Mouse (Mus musculus) embryo, embryonic 9.5 days (tissue): ENCODE data around the gene Cd86.

Experiments used
- DNase-seq: peaks from one replicate; pipeline ENCODE4 v3.0.0-alpha.2; 2017; ENCODE audit errors: extremely low spot score

The Cd86 gene

DNA sequence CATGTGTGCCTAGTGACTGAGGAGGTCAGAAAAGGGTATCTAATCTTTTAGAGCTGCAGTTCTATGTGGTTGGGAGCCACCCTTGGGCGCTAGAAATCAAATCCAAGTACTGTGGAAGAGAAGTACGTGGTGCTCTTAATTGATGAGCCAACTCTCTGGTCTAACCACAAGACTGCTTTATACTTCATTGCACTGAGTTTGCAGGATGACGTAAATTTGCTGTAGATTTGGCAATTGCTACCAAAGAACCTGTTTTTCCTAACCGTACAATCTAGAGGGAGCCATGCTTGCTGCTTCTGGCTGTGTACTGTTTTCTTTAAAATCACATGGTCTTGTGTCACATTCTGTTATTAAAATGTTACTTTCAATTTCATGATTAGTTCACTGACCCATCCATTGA is 10.0 kb downstream of the Cd86 start:
- DNase-seq, result no peak

DNA sequence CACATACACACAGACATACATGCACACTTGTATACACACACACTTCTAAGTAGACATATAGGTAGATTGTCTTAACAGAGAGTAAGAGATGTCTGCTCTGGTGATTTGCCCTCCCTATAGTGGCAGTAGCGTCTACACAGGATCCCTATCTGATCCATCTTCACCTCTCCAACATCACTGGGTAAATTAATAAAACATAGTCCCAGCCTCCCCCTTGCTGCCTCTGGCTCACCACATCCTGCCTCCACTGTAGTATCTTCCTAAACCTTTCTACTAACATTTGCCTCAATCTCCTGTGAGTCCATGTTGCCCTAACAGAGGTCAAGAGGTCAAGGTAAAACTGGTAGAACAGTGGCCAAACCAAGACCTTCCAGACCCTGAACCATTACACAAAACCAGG is 10.7 kb downstream of the Cd86 start:
- DNase-seq, result no peak

DNA sequence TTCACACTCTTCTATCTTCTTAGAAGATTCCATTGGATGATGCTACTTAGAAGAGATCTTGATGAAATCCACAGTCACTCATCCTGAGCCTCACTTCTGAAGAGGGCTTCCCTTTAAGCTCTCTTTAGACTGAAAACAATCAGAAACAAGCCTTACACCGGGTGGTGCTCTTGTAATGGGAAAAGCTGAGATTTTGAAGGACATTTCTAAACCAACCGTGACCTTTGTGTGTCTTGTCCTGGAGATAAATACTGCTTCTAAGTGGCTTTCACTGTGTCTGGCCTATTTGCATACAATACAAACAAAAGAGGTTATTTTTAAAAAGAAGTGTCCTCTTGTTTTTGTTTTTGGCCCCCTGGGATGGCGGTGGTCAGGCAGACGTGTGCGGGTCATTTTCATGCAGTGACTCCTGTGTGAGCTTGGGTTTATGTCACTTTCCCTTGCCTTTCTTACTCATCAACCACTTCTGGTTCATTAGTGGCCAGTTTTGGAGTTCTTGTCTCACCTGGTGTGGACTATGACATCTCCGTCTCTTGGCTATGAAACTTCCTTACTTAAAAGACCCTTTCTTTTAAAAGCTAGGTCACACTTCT is 14.6 kb downstream of the Cd86 start:
- DNase-seq, result no peak

DNA sequence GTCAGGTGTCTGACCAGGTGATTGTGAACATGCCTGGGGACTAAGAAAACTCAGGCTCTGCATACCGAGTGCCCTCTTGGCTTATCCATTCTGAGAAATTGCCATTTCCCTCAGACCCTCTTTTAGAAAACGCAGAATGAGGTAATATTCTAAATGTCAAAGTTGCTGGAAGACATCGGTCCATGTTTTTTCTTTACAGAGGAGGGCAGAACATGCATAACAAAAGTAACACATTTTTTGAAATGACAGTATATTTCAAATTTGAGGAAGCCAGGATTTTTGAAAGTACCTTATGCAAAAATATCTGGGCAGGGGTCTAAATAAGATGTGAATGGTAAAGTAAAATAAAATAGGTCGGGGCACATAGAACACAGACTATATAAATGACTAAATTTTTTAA is 15.4 kb downstream of the Cd86 start:
- no peak for DNase-seq

DNA sequence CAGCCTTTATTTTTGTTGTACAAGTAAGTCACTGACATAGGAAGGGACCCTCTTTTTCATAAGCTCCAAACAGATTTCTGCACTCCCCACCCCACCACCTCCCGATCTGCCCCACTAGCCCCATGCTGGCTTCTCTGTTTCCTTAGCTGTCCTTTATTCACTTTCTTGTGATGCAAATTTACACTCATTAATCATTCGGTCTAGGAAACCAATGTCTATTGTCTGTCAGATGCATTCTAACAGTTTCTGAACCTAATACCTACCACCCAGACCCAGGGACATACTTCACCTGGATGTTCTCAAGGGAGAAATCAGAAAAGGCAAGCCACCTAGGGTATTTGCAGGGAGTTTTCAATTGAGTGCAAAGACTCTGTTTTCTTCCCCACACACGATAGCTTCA is 16.6 kb downstream of the Cd86 start:
- DNase-seq, result no peak

DNA sequence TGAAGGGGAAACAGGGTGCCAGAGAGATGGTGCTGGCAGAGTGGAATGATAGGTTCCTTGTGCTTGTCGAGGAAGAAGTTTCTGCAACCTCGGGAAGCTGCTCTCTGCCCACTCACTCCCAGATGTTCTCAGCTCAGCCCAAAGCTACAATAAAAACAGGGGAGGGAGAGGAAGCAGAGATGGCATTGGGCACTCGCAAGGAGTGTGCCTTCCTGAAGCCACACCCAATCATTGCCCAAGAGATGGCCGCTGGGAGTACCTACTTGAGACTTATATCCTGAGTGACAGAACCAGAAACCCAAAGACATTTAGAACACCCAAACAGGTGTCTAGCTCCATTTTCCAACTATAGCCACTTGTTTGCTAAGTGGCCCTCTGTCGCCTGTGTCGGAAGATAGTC is 20.8 kb downstream of the Cd86 start:
- no peak for DNase-seq

DNA sequence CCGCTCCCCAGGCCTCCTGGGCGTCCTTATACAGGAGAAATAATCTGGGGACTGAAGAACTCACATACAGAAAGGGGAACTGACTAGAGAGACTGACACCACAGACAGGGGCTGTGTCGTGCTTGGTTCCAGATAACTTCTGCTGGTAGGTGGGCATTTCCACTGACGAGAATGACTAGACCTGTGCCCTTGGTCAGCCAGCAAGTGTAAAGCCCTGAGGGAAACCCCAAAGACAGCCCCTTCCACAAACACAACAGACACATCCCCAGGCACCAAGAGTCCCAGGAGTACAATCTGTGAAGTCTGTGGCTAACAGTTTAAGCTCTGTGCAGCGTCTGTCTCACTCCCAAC is 23.2 kb downstream of the Cd86 start:
- DNase-seq, result no peak

DNA sequence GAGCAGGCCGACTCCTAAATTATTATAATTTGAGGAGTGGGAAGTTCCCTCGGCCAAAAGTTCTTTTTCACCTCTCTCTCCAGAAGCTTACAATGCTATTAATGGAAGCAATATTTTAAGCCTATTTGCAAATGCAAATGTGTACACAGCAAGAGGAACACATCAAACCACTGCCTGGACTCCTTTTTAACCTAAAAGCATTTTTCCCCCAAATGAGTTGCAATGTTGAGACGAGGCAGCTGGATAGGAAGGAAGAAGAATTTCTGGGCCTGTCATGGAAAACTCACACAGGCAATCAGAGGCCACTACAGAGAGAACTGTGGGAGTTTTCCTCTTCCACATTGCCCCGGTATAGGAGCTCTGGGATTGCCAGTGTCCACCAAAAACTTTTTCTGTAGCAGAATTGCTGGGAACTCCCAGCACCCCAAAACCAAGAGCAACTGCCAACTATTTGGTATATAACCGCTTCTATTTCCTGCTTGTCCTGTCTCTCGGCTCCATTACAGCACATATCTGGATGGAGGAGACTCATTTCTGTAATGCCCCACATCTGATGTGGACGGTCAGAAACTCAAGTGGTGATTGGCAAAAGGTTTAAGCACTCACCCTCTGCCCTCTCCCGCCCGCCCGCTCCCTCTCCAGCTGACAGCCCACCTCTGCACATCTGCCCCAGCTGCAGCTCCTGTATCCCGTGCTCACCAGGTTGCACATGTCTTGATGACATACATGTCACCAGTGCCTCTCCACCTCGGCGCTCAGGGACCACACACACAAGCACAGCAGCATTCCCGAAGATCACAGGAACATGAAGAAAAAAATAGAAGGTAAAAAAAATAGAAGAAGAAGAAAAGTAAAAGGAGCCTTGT is 23.8 kb downstream of the Cd86 start:
- no peak for DNase-seq

DNA sequence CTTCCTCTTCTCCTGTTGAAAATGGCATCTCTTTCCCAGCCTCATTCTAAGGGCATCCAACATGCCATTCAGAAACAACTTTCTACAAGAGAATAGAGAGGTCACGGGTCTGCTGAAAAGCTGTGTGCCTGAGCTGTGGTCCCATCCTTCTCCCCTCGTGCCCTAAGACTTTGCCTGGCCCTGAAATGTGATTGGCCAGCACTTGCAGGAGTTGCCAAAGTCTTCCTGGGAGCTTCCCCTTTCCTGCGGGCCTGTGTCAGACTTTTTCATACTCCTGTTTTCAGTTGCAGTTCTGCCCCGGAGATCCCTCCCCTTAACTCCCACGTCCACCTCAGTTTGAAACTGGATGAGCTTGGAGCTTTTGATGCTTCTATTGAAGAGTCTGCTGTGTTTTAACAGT is 24.9 kb downstream of the Cd86 start:
- DNase-seq, result no peak

DNA sequence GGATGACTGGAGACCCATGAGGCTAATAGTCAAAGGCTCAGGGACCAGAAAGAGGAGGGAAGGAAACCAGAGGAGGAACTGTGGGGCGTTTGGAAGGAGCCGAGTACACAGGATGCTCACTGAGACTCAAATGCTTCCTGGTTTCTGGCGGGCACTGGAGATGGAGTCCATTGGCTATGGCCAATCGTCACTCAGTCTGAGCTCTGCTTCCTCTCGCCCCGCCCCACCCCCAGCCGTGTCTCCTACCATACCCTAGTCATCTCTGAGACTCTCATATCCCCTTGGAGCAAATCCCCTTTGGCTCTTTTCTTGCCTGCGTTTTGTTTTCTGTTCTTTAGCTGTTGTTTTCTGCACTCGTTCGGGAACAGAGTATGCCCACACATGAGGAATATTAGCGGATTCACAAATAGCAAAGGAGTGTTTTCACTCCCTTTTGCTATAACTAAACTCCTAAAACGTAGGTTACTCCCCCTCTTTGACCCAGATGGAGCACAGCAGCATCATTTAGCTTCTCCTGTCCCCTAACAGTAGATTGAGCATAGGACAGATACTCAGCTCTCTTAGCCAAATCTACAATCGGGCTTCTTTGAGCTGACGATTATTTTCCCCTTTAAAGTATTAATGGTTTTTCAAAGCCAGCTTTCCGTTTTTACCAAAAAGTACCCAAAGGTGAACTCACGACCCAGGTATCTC is 25.9 kb downstream of the Cd86 start:
- no peak for DNase-seq

DNA sequence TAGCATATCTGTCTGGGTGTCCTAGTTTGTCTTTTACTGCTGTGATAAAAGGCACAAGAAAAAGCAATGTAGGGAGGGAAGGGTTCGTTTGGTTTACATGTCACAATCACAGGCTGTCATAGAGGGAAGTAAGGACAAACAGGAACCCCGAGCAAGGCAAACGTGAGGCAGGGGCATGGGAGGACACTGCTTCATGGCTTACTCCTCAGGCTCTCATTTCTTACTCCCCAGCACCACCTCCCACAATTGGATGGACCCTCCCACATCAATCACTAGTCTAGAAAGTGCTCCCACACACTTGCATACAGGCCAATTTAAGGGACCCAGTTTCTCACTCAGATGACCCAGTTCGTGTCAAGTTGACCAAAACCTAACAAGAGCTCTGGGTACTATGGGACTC is 29.1 kb downstream of the Cd86 start:
- no peak for DNase-seq

DNA sequence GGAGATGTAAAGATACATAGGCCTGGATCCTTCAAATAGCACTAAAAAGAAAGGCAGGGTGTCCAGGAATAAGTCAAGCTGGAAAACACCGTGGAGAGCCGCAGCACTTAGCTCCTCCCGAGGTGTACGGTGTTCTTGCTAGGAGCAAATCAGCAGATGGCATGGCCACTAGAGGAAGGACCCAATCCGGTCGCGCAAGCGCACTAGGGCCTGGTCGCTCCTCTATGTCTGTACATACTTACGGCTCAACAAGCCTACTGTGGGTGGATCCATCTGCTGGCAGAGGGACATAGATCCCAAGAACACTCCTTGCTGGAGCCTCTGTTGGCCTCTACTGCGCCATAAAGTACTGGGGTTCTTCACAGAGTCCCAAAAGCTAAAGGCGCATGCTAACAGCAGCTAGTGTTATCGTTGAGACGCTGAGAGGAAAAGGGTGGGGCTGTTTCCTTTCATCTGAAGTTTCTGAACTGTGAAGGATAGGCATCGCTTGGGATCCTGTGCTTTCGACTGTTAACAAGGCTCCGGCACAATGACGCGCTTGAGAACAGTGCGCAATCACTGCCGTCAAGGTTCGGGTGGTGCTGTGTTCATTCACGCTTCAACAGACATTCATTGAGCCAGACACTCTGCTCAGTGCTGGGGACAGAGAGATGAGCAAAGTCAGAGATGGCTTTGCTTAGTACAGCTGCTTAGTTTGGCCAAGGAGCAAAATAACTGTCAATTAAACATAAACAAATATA is 30.7 kb downstream of the Cd86 start:
- no peak for DNase-seq

DNA sequence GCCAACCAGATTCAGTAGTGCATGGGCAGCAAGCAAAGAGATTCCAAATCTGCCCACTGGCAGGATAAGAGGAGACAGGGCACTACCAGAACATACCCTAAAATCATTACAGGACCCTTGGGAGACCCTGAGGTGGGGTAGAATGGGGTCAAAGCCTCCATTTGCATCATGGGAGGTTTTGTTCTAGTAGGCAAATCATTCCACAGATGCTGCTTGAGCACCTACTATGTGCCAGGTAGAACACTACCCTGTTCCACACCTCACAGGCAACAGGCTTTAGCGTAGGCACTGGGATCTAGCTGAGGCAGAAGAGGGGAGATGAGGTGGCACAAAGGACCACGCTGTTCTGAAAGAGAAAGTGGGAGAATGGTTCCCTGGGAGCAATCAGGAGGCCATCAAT is 31.5 kb downstream of the Cd86 start:
- DNase-seq, result no peak

DNA sequence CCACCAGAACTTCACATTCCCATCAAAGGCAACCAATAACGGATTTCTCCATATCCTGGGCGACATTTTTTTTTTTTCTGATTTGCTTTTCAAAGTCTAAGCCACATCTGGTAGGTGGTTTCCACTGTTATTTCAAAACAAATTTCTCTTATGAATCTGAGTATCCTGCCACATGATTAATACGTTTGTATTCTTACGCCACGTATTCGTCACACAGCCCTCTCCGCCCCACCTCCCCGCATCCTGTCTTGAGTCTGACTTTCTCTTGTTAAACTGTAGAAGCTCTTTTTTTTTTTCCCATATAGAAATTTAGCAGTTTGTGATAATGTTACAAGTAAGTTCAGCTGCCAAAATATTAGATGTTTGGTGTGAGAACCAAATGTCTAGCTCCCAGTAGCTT is 33.7 kb downstream of the Cd86 start:
- no peak for DNase-seq

DNA sequence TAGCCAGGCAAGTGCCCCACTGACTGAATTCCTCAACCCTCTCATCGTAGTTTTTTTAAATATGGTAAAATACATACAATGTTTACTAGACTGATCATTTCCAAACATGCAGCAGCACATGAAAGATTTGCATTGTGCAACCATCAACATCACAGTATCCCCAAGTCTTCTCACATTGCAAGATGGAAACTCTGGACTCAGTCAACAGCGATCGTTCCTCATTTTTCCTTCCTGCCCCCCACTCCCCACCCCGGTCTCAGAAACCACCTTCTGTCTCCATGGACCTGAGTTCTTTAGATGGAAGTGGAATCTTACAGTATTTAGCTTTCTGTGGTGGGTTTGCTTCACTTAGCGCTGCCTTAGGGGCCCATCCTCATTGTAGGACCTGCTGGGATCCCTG is 34.3 kb downstream of the Cd86 start:
- no peak for DNase-seq

DNA sequence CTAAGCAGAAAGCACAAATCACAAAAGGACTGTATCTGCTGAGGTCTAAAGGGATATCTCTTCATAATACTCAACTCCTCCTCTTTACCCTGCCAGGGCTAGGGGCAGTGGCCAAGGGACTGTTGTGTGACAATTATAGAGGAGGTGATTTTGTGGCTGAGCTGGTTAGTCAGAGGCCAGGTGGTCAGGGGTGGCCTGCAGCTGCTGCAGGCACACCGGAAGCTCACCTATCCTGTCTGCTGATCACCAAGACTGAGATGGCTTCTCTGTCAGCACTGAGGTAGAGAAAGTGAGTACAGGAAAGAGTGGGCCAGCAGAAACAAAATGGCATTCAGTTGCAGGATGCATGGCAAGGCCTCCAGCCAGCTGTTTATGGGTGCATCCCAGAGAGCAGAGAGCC is 38.1 kb downstream of the Cd86 start:
- no peak for DNase-seq

DNA sequence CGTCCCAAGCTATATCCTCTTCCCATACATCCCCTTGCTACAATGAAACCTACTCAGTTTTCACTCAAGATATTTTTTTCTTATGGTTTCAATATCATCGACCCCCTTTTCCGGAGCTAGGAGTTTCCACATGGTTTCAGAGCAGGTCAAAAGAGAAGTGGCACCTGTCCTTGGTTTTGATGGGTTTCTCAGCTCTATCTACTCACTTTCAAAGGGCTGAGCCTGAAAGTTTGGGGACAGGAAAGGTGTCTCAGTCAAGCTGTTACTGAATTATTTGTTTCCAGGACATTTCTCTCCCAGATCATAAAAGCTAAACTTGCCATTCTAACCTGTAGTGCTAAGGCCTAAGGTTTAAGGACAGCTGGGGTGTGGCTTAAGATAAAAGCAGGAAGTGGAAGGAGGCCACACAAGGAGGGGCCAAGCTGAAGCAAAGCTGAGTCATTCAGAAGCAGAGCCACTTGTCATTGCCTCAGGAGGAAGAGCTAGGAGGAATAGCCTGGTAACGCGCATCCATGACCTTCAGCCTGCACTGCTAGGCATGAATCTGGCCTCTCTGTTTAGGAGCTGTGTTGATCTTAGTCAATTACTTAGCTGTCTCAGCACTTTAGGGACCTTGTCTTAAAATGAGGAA is 39.2 kb downstream of the Cd86 start:
- no peak for DNase-seq

DNA sequence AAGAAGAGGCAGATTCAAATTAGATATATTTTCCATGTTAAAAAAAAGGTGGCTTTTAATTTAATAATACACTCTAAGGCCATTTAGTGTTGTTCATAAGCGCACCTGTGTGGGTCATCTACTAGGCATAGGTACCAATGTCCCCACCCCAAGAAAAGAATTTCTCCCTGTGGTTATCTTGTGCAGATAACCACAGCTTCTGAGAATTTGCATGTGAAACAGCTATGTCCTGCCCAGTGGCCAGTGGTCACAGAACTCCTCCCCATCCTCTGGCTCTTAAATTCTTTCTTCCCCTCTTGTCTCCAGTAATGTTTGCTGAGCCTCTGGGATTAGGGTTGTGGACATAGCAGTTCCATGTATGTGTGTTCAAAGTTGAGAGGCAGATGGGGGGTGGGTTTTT is 40.0 kb downstream of the Cd86 start:
- no peak for DNase-seq

DNA sequence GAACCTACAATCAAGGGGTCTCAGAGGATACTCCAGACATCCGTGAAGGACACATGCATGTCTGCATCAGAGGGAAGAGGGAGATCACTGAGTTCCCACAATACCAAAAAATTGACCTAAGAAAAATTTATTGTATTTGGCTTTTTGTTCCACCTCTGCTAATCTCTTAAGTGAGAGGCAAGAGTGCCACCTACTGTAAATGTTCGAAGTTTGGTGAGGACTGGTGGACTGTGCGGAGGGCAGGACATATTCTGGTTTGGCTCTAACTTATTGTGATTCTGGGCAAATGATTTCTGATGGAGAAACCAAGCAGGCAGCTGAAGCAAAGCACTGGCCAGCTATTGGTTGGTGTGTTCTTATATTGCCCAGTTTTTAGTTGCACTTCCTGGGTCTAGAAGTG is 43.6 kb downstream of the Cd86 start:
- no peak for DNase-seq

DNA sequence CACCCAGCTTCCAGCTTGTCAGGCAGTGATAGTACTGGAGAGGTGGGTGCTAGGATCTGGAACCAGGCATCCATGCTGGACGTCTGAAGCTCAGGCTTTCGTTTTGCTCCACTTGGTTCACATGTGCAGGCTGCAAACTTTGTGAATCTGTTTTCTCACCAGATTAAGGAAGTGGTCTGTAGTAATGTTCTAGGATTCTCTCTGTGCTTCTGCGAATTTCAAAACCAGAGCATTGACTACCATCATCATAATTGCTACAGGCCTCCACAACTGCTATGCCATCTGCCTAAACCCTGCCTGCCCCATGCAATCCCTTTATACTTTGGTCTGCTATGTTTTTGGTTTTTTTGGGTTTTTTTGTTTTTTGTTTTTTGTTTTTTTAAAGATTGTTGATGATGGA is 44.8 kb downstream of the Cd86 start:
- DNase-seq, result no peak

DNA sequence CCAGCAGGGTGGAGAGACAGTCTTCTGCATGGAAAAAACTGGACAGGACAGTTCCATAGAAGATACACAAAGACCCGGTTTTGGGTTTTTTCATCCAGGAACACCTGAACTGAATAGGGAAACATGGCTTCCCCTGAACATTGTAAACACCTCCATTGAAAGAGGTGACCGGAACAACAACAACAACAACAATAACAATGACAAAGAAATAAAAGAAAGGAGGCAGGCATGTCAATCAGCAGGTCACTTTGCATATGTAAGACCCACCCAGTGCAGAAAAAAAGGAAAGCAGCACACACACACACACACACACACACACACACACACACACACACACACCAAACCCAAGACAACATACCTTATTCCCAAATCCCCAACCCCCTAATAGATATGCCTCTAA is 52.2 kb downstream of the Cd86 start:
- no peak for DNase-seq

DNA sequence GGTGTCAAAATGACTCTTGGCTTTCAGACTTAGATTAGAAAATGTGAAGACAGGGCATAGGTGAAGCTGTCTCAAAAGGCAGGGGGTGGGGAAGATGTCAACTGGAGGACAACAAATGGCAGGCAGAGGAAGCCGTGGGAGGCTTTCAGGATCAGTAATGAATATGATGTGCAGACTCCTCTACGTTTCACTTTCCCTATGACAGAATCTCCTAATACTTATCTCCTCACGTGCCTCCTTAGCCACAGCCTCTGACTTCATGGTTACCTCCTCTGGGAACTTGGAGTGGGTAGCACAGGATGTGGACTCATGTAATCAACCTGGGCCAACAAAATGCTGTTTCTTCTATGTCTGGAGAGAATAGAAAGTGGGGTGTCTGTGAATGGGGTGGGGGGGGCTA is 63.2 kb downstream of the Cd86 start:
- DNase-seq, result no peak
